Mouse (Mus musculus): ENCODE data around the gene Atpaf1.

Atpaf1 gene

GRCm38 (mm10) chr4:115850111-115850510 lies 65.5 kb downstream of the Atpaf1 start:
- DNase-seq = no peak

- DNase-seq = no peak
These were observed 66.0 kb downstream of the Atpaf1 start for GRCm38 (mm10) chr4:115850631-115851030.

DNA sequence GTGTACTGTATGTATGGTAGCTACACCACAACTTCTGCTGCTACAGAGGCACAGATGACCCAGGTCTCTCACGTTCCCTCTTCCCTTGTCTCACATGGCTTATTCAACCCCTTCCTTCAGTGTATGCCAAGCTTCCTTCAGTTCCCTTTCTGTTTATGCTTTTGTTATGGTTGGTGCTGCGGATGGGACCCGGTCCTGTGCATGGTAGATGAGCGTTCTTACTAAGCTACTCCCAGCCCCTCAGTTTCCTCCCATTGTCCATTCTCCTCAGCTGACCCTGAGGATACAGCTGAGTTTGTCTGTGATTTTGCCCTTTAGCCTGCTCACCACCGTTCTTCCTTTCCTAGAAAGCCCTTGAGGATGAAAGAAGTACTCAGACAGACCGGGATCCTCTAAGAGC lies 67.0 kb downstream of the Atpaf1 start:
- DNase-seq = no peak

- no peak for DNase-seq
These were observed 70.5 kb downstream of the Atpaf1 start for GRCm38 (mm10) chr4:115855100-115855499.

GRCm38 (mm10) chr4:115855609-115856008 lies 71.0 kb downstream of the Atpaf1 start:
- DNase-seq = no peak

DNA sequence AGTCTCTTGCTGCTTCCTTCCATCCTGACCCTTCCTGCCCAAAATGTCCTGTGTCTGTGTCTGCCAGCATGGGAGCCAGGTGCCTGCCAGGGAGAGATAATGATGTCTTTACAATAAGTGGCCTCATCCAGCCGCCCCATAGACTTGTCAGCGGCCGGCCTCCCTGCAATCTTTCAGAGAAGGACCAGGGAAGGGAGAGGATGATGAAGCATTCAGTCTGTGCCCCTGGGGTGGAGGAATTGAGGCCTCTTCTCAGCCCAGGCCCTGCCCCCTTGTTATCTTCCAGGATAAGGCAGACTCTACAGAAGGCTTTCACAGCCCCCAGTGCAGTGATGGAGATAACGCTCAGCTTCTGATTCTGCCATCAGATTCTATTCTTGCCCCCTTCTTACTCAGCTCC lies 71.7 kb downstream of the Atpaf1 start:
- DNase-seq = no peak

DNA sequence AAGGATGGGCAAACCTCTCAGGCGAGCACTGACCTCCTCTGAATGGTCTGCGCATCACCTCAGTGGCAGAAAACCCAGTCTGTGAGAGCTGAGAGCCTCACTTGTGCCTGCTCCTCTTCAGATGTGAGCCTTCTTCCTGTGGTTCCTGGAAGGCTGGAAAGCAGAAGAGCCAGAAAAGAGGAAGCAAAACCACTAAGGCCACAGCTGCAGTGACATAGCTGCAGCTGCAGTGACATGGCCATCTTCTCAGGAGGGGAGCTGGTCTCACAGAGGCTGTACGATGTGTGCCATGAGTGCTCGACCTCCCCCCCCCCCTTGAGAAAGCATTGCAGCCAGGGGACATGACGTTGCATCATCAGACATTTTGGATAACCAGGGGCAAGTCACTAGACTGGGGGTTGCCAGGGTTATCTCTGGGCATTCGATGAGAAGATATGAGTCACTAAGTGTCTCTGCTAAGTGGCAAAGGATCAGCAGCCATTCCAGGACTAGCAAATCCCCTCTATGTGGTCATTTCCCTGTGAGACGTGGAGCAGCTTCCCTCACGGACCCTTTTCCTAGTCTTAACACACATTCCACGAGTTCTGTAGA lies 72.8 kb downstream of the Atpaf1 start:
- no peak for DNase-seq

DNA sequence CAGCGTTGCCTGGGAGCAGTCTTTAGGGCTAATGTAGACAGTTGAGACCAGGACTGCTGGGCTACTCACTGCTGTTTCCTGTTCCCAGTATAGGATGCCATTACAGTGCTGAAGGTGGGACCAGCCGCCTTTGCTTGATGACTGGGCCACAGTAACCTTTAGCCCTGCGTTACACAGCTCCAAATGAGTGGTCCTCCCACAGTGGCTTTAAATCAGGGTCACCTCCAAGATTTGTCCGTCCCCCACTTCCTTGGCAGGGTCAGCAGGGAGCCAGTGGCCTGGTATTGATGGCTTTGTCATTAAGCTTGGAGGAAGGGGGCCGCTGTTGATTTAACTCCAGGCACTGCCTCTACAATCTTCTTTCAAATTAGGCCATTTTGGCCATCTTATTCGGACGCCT lies 78.7 kb downstream of the Atpaf1 start:
- no peak for DNase-seq

GRCm38 (mm10) chr4:115863880-115864279 lies 79.3 kb downstream of the Atpaf1 start:
- DNase-seq = no peak

All from cerebellum, adult 11-12 months (tissue).